Mouse (Mus musculus): ENCODE measurements around the gene Cat. TPM values are rescaled to one million over a fixed set of nuclear protein-coding genes. Genes with fewer than 3 reads are reported as not detected.

Cat gene
- polyA plus RNA-seq, 1 experiment from 2014 or later, result 73.5 TPM

GRCm38 (mm10) chr2:103476180-103476579 is 8.8 kb downstream of the Cat start:
- no peak for ATAC-seq (replicated peaks; ENCODE audit: insufficient number of reproducible peaks, insufficient read depth, low FRiP score, low read depth)
- Histone ChIP-seq H3K4me1 (replicated peaks) (peaks cover 6% of the 10 kb centered on the region; the same call in 1 of the 2 replicates), H3K4me2 (no peak overlapping the region), H3K36me3 (peaks cover 37% of the 10 kb centered on the region), H3K27ac (no peak overlapping the region), H3K4me3 (no peak overlapping the region), H3K9me3 (replicated peaks) (no peaks in the 10 kb centered on the region), H3K9ac (no peak overlapping the region), H3K27me3 (no peaks in the 10 kb centered on the region)
- WGBS, result 86% methylated on average over 2 of the region's 2 CpGs

- no peak for ATAC-seq (replicated peaks; ENCODE audit: insufficient number of reproducible peaks, insufficient read depth, low FRiP score, low read depth)
- no peak overlapping the region for H3K4me3 ChIP-seq
- no peak overlapping the region for H3K9ac ChIP-seq
- H3K4me2 ChIP-seq, result no peak overlapping the region
- 95% methylated on average over 3 of the region's 3 CpGs for WGBS
- H3K4me1 ChIP-seq (replicated peaks), result peaks cover 6% of the 10 kb centered on the region; the same call in 1 of the 2 replicates
- H3K36me3 ChIP-seq, result peaks cover 56% of the 10 kb centered on the region
- H3K9me3 ChIP-seq (replicated peaks), result no peaks in the 10 kb centered on the region
- no peak overlapping the region for H3K27ac ChIP-seq
- H3K27me3 ChIP-seq, result no peaks in the 10 kb centered on the region
These were observed 11.6 kb downstream of the Cat start for GRCm38 (mm10) chr2:103473362-103473761.

- no peaks in the 10 kb centered on the region for H3K9me3 ChIP-seq (replicated peaks)
- no peak for ATAC-seq (replicated peaks; ENCODE audit: insufficient number of reproducible peaks, insufficient read depth, low FRiP score, low read depth)
- H3K9ac ChIP-seq, result no peak overlapping the region
- no peak overlapping the region for H3K27ac ChIP-seq
- no peak overlapping the region for H3K4me3 ChIP-seq
- H3K27me3 ChIP-seq, result no peaks in the 10 kb centered on the region
- WGBS, result 78% methylated on average over 10 of the region's 10 CpGs
- no peaks in the 10 kb centered on the region for H3K4me1 ChIP-seq (replicated peaks)
- peaks cover 76% of the 10 kb centered on the region for H3K36me3 ChIP-seq
- no peak overlapping the region for H3K4me2 ChIP-seq
These were observed 17.9 kb downstream of the Cat start for GRCm38 (mm10) chr2:103466984-103467588.

- WGBS, result 90% methylated on average over 3 of the region's 3 CpGs
- no peak for ATAC-seq (replicated peaks; ENCODE audit: insufficient number of reproducible peaks, insufficient read depth, low FRiP score, low read depth)
- H3K4me2 ChIP-seq, result no peak overlapping the region
- H3K4me3 ChIP-seq, result no peak overlapping the region
- no peaks in the 10 kb centered on the region for H3K9me3 ChIP-seq (replicated peaks)
- H3K36me3 ChIP-seq, result peaks cover 72% of the 10 kb centered on the region
- no peaks in the 10 kb centered on the region for H3K27me3 ChIP-seq
- H3K27ac ChIP-seq, result no peak overlapping the region
- H3K9ac ChIP-seq, result no peak overlapping the region
- H3K4me1 ChIP-seq (replicated peaks), result no peaks in the 10 kb centered on the region
These were observed 18.7 kb downstream of the Cat start for GRCm38 (mm10) chr2:103466272-103466671.

- ATAC-seq (replicated peaks; ENCODE audit: insufficient number of reproducible peaks, insufficient read depth, low FRiP score, low read depth), result no peak
- no peaks in the 10 kb centered on the region for H3K4me1 ChIP-seq (replicated peaks)
- H3K36me3 ChIP-seq, result peaks cover 65% of the 10 kb centered on the region
- no peak overlapping the region for H3K27ac ChIP-seq
- WGBS, result 89% methylated on average over 11 of the region's 11 CpGs
- H3K27me3 ChIP-seq, result no peaks in the 10 kb centered on the region
- no peak overlapping the region for H3K9ac ChIP-seq
- H3K4me2 ChIP-seq, result no peak overlapping the region
- no peaks in the 10 kb centered on the region for H3K9me3 ChIP-seq (replicated peaks)
- no peak overlapping the region for H3K4me3 ChIP-seq
These were observed 19.5 kb downstream of the Cat start for GRCm38 (mm10) chr2:103465429-103465828.

GRCm38 (mm10) chr2:103464524-103464923 is 20.4 kb downstream of the Cat start:
- Histone ChIP-seq H3K27ac (no peak overlapping the region), H3K4me2 (no peak overlapping the region), H3K9ac (no peak overlapping the region), H3K9me3 (replicated peaks) (no peaks in the 10 kb centered on the region), H3K27me3 (no peaks in the 10 kb centered on the region), H3K36me3 (peaks cover 67% of the 10 kb centered on the region), H3K4me1 (replicated peaks) (no peaks in the 10 kb centered on the region), H3K4me3 (no peak overlapping the region)
- ATAC-seq (replicated peaks; ENCODE audit: insufficient number of reproducible peaks, insufficient read depth, low FRiP score, low read depth), result no peak
- WGBS, result 93% methylated on average over 8 of the region's 8 CpGs

GRCm38 (mm10) chr2:103462746-103463145 is 22.2 kb downstream of the Cat start:
- no peak for ATAC-seq (replicated peaks; ENCODE audit: insufficient number of reproducible peaks, insufficient read depth, low FRiP score, low read depth)
- Histone ChIP-seq H3K27me3 (no peaks in the 10 kb centered on the region), H3K36me3 (peaks cover 73% of the 10 kb centered on the region), H3K27ac (no peak overlapping the region), H3K4me2 (no peak overlapping the region), H3K9me3 (replicated peaks) (no peaks in the 10 kb centered on the region), H3K4me1 (replicated peaks) (no peaks in the 10 kb centered on the region), H3K9ac (no peak overlapping the region), H3K4me3 (no peak overlapping the region)
- 86% methylated on average over 5 of the region's 5 CpGs for WGBS

GRCm38 (mm10) chr2:103461743-103462142 is 23.2 kb downstream of the Cat start:
- H3K9me3 ChIP-seq (replicated peaks), result no peaks in the 10 kb centered on the region
- H3K4me3 ChIP-seq, result no peak overlapping the region
- no peaks in the 10 kb centered on the region for H3K27me3 ChIP-seq
- no peak overlapping the region for H3K4me2 ChIP-seq
- H3K9ac ChIP-seq, result no peak overlapping the region
- H3K4me1 ChIP-seq (replicated peaks), result no peaks in the 10 kb centered on the region
- WGBS, result 45% methylated on average over 9 of the region's 9 CpGs
- H3K27ac ChIP-seq, result no peak overlapping the region
- no peak for ATAC-seq (replicated peaks; ENCODE audit: insufficient number of reproducible peaks, insufficient read depth, low FRiP score, low read depth)
- H3K36me3 ChIP-seq, result peaks cover 65% of the 10 kb centered on the region

- WGBS, result 70% methylated on average over 8 of the region's 8 CpGs
- Histone ChIP-seq H3K9ac (no peak overlapping the region), H3K9me3 (replicated peaks) (no peaks in the 10 kb centered on the region), H3K4me1 (replicated peaks) (no peaks in the 10 kb centered on the region), H3K4me3 (no peak overlapping the region), H3K36me3 (peaks cover 64% of the 10 kb centered on the region), H3K27me3 (no peaks in the 10 kb centered on the region), H3K27ac (no peak overlapping the region), H3K4me2 (no peak overlapping the region)
- ATAC-seq (replicated peaks; ENCODE audit: insufficient number of reproducible peaks, insufficient read depth, low FRiP score, low read depth), result no peak
These were observed 23.8 kb downstream of the Cat start for GRCm38 (mm10) chr2:103461210-103461609.

GRCm38 (mm10) chr2:103459069-103459468 is 25.9 kb downstream of the Cat start:
- H3K4me1 ChIP-seq (replicated peaks), result no peaks in the 10 kb centered on the region
- ATAC-seq (replicated peaks; ENCODE audit: insufficient number of reproducible peaks, insufficient read depth, low FRiP score, low read depth), result no peak
- H3K36me3 ChIP-seq, result peaks cover 68% of the 10 kb centered on the region
- no peaks in the 10 kb centered on the region for H3K9me3 ChIP-seq (replicated peaks)
- no peak overlapping the region for H3K4me3 ChIP-seq
- 90% methylated on average over 10 of the region's 10 CpGs for WGBS
- no peaks in the 10 kb centered on the region for H3K27me3 ChIP-seq
- no peak overlapping the region for H3K27ac ChIP-seq
- no peak overlapping the region for H3K4me2 ChIP-seq
- no peak overlapping the region for H3K9ac ChIP-seq

GRCm38 (mm10) chr2:103457628-103458027 is 27.3 kb downstream of the Cat start:
- Histone ChIP-seq H3K9me3 (replicated peaks) (no peaks in the 10 kb centered on the region), H3K36me3 (peaks cover 67% of the 10 kb centered on the region)
- ATAC-seq (replicated peaks; ENCODE audit: insufficient number of reproducible peaks, insufficient read depth, low FRiP score, low read depth), result no peak

GRCm38 (mm10) chr2:103457048-103457447 is 27.9 kb downstream of the Cat start:
- no peak overlapping the region for H3K4me3 ChIP-seq
- no peak overlapping the region for H3K4me2 ChIP-seq
- no peak overlapping the region for H3K9ac ChIP-seq
- H3K27ac ChIP-seq, result no peak overlapping the region
- H3K36me3 ChIP-seq, result peaks cover 61% of the 10 kb centered on the region
- no peaks in the 10 kb centered on the region for H3K27me3 ChIP-seq
- no peaks in the 10 kb centered on the region for H3K4me1 ChIP-seq (replicated peaks)
- no peaks in the 10 kb centered on the region for H3K9me3 ChIP-seq (replicated peaks)
- WGBS, result 88% methylated on average over 5 of the region's 5 CpGs
- ATAC-seq (replicated peaks; ENCODE audit: insufficient number of reproducible peaks, insufficient read depth, low FRiP score, low read depth), result no peak

More at GRCm38 (mm10) chr2:103457628-103458027, 27.3 kb downstream of the Cat start:
- Histone ChIP-seq H3K4me3 (no peak overlapping the region), H3K4me2 (no peak overlapping the region), H3K27me3 (no peaks in the 10 kb centered on the region), H3K27ac (no peak overlapping the region), H3K9ac (no peak overlapping the region), H3K4me1 (replicated peaks) (no peaks in the 10 kb centered on the region)
- 90% methylated on average over 7 of the region's 7 CpGs for WGBS
